In genomic region chr19:6140678-6141393, GRCm38 (mm10) we compare ENCODE assay signal across 8 mouse cellular contexts. TPM values are rescaled to one million over a fixed set of nuclear protein-coding genes. Genes with fewer than 3 reads are reported as not detected.
DNase-seq lines count a peak whose midpoint lies in the region; ATAC-seq and TF ChIP-seq lines count a peak whose summit lies in the region.

Gene Batf2 (plus strand): TSS chr19:6140983.

- under 1% methylated on average over 67 of the region's 68 CpGs for WGBS in embryonic facial prominence, embryonic 13.5 days
- WGBS in limb, embryonic 14.5 days = 1% methylated on average over 49 of the region's 68 CpGs
- WGBS in midbrain, postnatal 0 days = under 1% methylated on average over 61 of the region's 68 CpGs

- peaks cover 20% of the 10 kb centered on the region for H3K36me3 ChIP-seq in embryonic facial prominence, embryonic 13.5 days
- peaks cover 8% of the 10 kb centered on the region; the same call in 1 of the 2 replicates for H3K36me3 ChIP-seq in limb, embryonic 14.5 days (ENCODE audit: control insufficient read depth, insufficient read depth, low read length)
- peaks cover 14% of the 10 kb centered on the region for H3K36me3 ChIP-seq in midbrain, postnatal 0 days (ENCODE audit: insufficient read depth, low read length)

- H3K4me3 ChIP-seq in embryonic facial prominence, embryonic 13.5 days = peak within 1 kb of the TSS; percentile 67
- H3K4me3 ChIP-seq in limb, embryonic 14.5 days (replicated peaks; ENCODE audit: low read length) = peak within 1 kb of the TSS; percentile 69
- H3K4me3 ChIP-seq in midbrain, postnatal 0 days (ENCODE audit: low read depth, low read length) = peak within 1 kb of the TSS; percentile 54

- peak within 1 kb of the TSS; percentile 78 for H3K4me2 ChIP-seq in embryonic facial prominence, embryonic 13.5 days
- H3K4me2 ChIP-seq in limb, embryonic 14.5 days (replicated peaks; ENCODE audit: low read depth, low read length, severe bottlenecking) = peak within 1 kb of the TSS; percentile 86
- peak within 1 kb of the TSS; percentile 55 for H3K4me2 ChIP-seq in midbrain, postnatal 0 days (ENCODE audit: low read depth, low read length, poor library complexity, severe bottlenecking)

- no peaks in the 10 kb centered on the region for H3K9me3 ChIP-seq in embryonic facial prominence, embryonic 13.5 days
- no peaks in the 10 kb centered on the region; the same call in 1 of the 2 replicates for H3K9me3 ChIP-seq in limb, embryonic 14.5 days (ENCODE audit: control insufficient read depth, low read length)
- no peaks in the 10 kb centered on the region for H3K9me3 ChIP-seq in midbrain, postnatal 0 days (ENCODE audit: low read length)

- H3K4me1 ChIP-seq in embryonic facial prominence, embryonic 13.5 days = peaks cover 10% of the 10 kb centered on the region
- peaks cover 9% of the 10 kb centered on the region for H3K4me1 ChIP-seq in limb, embryonic 14.5 days (ENCODE audit: control insufficient read depth, insufficient read depth, low read length)
- peaks cover 10% of the 10 kb centered on the region for H3K4me1 ChIP-seq in midbrain, postnatal 0 days (ENCODE audit: insufficient read depth, low read length)

- peak; percentile 94 for DNase-seq in 3134 (ENCODE audit: extremely low read depth, insufficient read length, low spot score)
- peak; percentile 93 for DNase-seq in adrenal gland, postnatal 36 days
- peak; percentile 90 for DNase-seq in heart, adult 8-10 months (ENCODE audit: low spot score)
- peak; percentile 93 for DNase-seq in kidney, adult 9 months
- DNase-seq in limb, embryonic 14.5 days (ENCODE audit: low spot score) = peak; percentile 98
- peak; percentile 98 for DNase-seq in midbrain, postnatal 0 days (ENCODE audit: low spot score)
- peak; percentile 82 to 89 for DNase-seq in spleen, postnatal 14 days (ENCODE audit: low spot score in 2 of 2)

- H3K9ac ChIP-seq in embryonic facial prominence, embryonic 13.5 days = peak within 1 kb of the TSS; percentile 86
- peak within 1 kb of the TSS; percentile 87 for H3K9ac ChIP-seq in limb, embryonic 14.5 days (ENCODE audit: low read depth, low read length, severe bottlenecking)
- peak within 1 kb of the TSS; percentile 75 for H3K9ac ChIP-seq in midbrain, postnatal 0 days (replicated peaks; ENCODE audit: low read length, poor library complexity, severe bottlenecking)

- H3K27me3 ChIP-seq in embryonic facial prominence, embryonic 13.5 days = no peaks in the 10 kb centered on the region
- no peaks in the 10 kb centered on the region for H3K27me3 ChIP-seq in limb, embryonic 14.5 days (ENCODE audit: control insufficient read depth, insufficient read depth, low read length)
- H3K27me3 ChIP-seq in midbrain, postnatal 0 days (ENCODE audit: insufficient read depth, low read length) = no peaks in the 10 kb centered on the region

- peak; percentile 90 for ATAC-seq in embryonic facial prominence, embryonic 13.5 days (ENCODE audit: insufficient number of reproducible peaks, insufficient read depth, low FRiP score, low TSS enrichment, low read depth)
- peak; percentile 94 for ATAC-seq in limb, embryonic 14.5 days (ENCODE audit: low FRiP score, low read depth)
- peak; percentile 93 for ATAC-seq in midbrain, postnatal 0 days (ENCODE audit: low FRiP score)

- H3K27ac ChIP-seq in embryonic facial prominence, embryonic 13.5 days = peak within 1 kb of the TSS; percentile 97
- peak within 1 kb of the TSS; percentile 97 for H3K27ac ChIP-seq in limb, embryonic 14.5 days (replicated peaks; ENCODE audit: low read depth, low read length)
- H3K27ac ChIP-seq in midbrain, postnatal 0 days (ENCODE audit: low read depth, low read length) = peak within 1 kb of the TSS; percentile 96

- TF ChIP-seq POLR2A in limb, embryonic 14.5 days (IDR thresholded peaks at IDR 0.05; ENCODE audit: borderline replicate concordance, extremely low read depth, insufficient read depth, insufficient read length) = peak; percentile 27; the same call in 1 of the 2 replicates

- peak; percentile 81 for TF ChIP-seq CTCF in midbrain, postnatal 0 days (IDR thresholded peaks at IDR 0.05)

RNA-seq across cellular contexts. Expression of gene Batf2, which starts in this region (rescaled TPM):
- 1 to 10 TPM; 1.2 to 2.0 TPM for total RNA-seq in adrenal gland, postnatal 36 days (2021)
- polyA plus RNA-seq in embryonic facial prominence, embryonic 13.5 days (2015; fragmentation: Nextera tagmentation; extraction: Ambion mirVana) = 0.23 TPM in 1 of 2 replicates, not detected in the other
- total RNA-seq in heart, adult 8-10 months (2022) = 1 to 10 TPM in 1 of 4 experiments, under 1 TPM in 3; 0.31 to 1.4 (median 0.43) TPM
- polyA plus RNA-seq in limb, embryonic 14.5 days (2012; rRNA removed) = 0.10 and 0.22 TPM in 2 replicates
- 0.15 TPM in 1 of 2 replicates, not detected in the other for polyA plus RNA-seq in limb, embryonic 14.5 days (2014; fragmentation: Nextera tagmentation; extraction: Ambion mirVana)
- total RNA-seq in midbrain, postnatal 0 days (2014; rRNA removed) = not detected in 2 replicates
- polyA plus RNA-seq in midbrain, postnatal 0 days (2015; fragmentation: Nextera tagmentation; extraction: Ambion mirVana) = not detected in 2 replicates

Comparison
In these comparisons a context has a peak if more than half of its experiments do, and no peak if none do; other contexts are left out.
1. Peak in every context shown above with its lines: DNase-seq, ATAC-seq, H3K4me3 ChIP-seq and H3K27ac ChIP-seq.
2. Peak in ATAC-seq, H3K4me3 ChIP-seq, H3K27ac ChIP-seq, H3K9ac ChIP-seq and H3K4me2 ChIP-seq in embryonic facial prominence, embryonic 13.5 days; RNA of the gene not detected or under 1 TPM.
3. Peak in DNase-seq, ATAC-seq, H3K4me3 ChIP-seq, H3K27ac ChIP-seq, H3K9ac ChIP-seq and H3K4me2 ChIP-seq in limb, embryonic 14.5 days; RNA of the gene not detected or under 1 TPM.
4. Peak in DNase-seq, ATAC-seq, H3K4me3 ChIP-seq, H3K27ac ChIP-seq, H3K9ac ChIP-seq and H3K4me2 ChIP-seq in midbrain, postnatal 0 days; RNA of the gene not detected or under 1 TPM.